Mouse (Mus musculus): ENCODE data around the gene Gm21915.

- TF ChIP-seq CTCF (IDR thresholded peaks at IDR 0.05; ENCODE audit: control insufficient read depth, insufficient read depth, insufficient read length), result no peak
- TF ChIP-seq MAX (IDR thresholded peaks at IDR 0.05), result no peak
- TF ChIP-seq USF1 (IDR thresholded peaks at IDR 0.05; ENCODE audit: low read depth), result no peak
- TF ChIP-seq FOSL1 (IDR thresholded peaks at IDR 0.05; ENCODE audit: insufficient read depth, low read length, poor library complexity, severe bottlenecking), result no peak
- TF ChIP-seq MYOG (IDR thresholded peaks at IDR 0.05; ENCODE audit: control insufficient read depth, extremely low read depth, insufficient read length), result no peak
- TF ChIP-seq MYOD1 (IDR thresholded peaks at IDR 0.05; ENCODE audit: control insufficient read depth, insufficient read length, low read depth), result no peak
These were observed 15.5 kb downstream of the Gm21915 start, which contains the start of gene Clmp for GRCm38 (mm10) chr9:40685801-40686420.
